Mouse (Mus musculus) cerebellum, postnatal 36 days (tissue): ENCODE measurements around the gene Peak1.

Source experiments
- DNase-seq, 2 experiments: peaks; one replicate each; pipeline ENCODE4 v3.0.0; 2021 to 2022; ENCODE audit warnings: mixed read lengths in 2 of 2

The Peak1 gene

DNA sequence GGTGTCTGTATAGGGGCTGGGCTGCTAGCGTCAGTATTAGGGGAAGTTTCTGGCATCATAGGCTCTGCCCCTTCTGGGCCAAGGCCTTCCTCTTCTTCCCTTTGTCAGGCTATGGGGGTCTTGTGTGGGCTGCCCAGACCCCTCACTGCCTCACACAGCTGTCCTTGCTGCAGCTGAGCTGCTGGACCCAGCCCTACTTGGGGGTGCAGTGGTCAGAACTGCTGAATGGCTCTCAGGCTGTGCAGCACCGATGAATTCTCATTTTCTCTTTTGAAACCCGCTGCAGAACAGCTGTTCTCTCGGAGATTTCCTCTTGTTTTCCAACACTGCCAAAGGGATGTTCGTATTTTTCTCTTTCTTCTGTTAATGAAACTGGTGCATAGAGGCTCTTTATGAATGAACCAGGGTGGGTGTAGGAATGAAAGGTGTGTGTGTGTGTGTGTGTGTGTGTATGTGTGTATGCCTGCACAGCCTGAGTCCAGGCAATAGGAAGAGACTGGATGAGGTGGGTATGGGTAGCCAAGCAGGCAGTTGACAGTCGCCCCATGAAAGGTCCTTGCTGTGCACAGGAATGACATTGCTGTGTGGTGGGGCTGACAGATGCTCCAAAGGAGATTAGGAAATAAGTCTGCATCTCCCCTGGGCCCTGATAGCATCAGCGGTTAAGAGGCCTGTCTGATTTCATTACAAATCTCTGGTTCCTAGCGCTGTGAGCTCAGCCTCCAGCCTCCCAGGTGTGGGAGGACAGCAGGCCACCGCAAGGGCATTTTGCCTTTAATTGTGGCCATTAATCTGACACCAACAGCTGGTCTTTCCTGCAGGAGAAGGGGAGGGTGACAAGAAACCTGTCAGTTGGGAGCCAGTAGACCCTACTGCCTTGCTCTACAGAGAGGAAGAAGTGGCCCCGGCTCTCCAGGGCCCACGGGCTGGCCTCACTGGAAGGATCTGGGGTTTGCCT lies 226.1 kb downstream of the Peak1 start:
- no peak for DNase-seq

DNA sequence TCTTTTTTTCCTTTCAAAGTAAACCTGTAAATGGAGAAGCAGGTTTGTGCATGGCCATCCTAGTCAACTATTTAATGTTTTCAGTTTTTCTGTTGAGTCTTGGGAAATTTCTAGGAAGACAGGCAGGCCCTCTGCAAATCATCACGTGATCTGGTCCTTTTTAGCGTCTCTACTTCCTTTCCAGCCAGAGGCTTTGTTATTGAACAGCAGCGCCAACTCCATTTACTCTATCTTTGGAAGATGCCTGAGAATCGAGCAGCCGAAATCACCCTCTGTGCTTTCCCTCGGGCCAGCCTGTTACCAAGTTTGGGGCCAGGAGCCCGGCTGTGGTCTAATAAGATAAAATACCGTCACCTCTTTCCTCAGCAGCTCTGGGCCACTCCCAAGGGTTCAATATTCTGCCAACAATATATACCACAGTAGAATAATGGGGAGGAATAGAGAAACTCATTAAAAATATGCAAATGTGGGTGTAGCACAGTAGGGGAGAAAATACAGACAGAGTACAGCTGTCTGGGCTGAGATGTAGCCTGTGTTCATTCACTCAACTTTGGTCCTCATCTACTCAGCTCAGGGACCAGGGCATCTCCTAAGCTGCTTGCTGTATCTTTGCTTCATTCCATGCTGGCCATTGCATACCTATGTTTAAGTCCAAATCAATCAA lies 237.6 kb downstream of the Peak1 start:
- DNase-seq, result no peak

DNA sequence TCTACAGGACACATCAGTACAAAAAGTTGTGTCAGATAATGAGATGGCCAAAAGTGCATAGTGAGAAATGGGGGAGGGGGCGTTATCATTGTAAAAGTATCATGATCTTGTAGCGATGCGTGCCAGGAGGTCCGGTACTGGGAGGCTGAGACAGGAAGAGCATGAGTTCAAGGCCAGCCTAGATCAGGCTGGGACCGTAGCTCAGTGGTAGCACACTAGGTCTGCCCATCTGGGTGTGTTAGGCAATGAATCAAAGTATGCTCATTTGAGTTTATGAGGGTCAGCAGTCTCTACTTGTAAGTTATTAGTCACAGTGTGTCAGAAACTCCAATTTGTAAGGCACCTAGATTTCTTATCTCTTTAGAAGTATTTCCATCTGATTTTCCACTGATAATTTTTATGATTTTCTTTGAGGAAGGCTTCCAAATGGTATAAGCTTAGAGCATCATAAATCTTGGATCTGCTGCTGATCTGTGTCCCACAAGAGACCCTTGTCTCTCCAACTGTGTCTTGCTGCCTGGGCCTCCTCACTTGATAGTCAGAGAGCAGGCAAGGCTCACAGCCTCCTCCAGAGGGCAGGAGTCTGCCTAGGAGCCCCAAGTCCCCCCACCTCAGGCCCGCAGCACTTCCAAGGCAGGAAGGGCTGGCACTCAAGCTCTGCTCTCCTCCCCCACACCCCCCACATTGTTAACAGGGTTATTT lies 238.3 kb downstream of the Peak1 start:
- no peak for DNase-seq

DNA sequence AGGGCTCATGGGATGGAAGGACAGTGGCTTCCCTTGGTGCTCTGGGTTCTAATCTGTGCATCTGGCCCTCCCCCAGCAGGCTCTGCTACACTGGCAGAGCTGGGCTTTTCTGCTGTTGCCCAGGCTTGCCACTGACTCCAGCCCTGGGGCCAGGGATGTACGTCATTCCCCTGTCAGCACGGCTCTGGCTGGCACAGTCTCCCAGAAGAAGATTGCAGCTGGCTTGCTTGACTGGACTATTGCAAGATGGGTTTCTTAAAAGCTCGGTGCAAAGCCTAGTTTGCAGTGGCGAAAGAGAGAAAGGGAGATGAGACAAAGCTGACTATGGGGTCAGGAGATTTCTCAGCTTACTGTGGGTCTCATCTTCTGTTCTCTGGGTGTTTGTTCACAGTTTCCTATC lies 240.5 kb downstream of the Peak1 start:
- DNase-seq, result no peak

DNA sequence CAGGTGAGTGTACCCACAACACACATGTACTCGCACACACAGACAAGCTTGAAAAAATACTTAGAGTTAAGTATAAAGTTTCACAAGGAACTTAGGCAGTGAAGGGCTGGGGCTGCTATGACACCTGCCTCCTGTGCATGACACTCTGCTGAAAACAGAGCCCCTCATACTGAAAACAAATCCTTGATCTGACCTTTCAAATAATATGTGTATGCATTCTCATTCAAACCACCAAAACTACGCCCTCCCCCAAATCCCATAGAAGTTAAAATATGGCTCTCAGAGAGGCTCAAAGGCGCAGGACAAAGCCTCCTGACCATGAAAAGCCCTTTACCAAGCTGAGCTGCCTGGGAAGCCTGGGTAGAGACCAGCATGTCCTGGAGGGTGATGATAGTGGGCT lies 242.6 kb downstream of the Peak1 start:
- DNase-seq, result no peak

DNA sequence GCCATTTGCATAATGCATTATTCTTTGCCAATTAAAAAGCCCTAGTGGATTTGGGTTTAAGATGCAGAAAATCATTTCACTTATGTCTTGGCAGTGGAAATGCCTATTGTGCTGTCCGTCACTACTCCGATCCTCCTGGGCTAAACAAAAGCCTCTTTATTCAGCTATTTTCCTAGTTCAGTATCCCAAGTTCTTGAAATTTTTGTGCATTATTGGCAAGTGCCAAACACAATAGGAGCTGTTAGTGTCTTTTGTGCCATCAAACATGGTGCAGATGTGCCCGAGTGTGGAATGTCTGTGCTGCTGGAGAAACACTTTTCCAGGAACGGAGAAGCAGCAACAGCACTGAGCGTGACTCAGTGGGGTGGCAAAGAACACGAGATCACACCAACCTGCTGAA lies 250.2 kb downstream of the Peak1 start:
- no peak for DNase-seq

DNA sequence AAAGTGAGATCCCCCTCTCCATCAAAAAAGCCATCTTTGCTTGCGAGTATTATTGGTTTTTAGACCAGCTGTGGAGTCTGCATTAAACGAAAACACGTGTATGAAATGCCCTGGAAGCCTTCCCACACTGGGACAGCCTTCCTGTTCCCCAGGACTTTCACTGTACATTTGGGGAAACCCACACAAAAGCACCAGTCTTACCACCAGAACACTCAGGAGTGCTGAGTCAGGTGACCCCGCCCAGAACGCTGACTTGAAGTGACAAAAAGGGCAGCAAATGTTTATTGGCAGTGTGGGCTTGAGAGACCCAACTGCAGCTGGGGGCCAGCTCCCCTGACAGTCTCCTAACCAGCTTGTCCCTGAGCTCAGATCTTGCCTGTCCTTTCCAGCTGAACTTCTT lies 251.7 kb downstream of the Peak1 start:
- no peak for DNase-seq

DNA sequence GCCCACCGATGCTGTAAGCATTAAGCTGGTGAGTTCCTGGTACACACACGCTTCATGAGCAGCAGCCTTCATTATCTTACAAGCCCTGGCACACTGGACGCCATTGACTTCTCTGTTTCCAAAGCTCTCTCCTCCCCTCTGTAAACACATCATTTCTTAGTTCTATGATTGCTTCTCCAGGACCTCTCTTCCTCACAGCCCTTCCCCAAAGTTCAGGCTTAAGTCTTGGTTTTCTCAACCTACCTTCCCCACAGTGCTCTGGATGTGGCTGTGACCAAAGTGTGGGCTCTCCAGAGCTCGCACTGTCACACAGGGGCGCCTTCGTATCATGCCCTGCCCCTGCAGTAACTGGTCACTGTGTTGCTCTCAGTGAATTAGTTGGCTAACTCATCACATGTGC lies 252.5 kb downstream of the Peak1 start, which contains the start of gene Tspan3:
TSS of gene Tspan3 (minus strand) at position 101 of the 400 bp plus-strand sequence.
- no peak for DNase-seq

DNA sequence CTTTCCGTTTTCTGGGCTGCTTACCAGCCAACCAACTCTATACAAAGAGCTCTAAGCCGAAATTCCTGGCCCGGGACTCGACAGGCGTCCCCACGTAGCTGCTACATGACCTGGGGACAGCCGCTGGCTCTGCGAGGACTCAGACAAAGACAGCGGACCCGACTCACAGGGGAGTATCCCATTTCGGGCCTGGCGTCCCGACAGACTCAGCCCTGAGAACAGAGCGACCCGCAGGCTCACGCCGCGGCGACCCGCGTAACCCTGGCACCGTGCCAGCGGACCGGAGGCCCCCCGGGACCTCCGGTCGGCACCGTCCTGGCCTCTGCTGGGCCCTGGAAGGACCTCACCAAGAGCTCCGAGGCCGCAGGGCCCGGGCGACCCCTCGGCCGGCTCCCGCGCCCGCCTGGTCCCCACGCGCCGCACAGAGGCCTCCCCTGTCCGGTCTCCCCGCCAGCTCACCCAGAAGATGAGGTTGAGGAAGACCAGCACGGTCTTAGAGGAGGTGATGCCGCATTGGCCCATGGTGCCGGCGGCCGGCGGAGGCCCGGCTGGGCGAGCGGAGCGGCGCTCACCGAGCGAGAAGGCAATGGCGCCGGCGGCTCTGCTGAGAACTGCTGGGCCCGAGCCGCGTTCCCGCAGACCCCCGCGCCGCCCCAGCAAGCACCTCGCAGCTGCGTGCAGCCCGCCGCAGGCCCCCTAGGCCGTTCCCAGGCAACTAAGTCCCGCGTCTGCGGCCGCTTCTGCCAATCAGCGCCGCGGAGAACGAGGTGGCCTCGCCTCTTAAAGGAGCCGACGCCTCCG lies 257.3 kb downstream of the Peak1 start:
- DNase-seq, result peak; percentile 88 to 90

DNA sequence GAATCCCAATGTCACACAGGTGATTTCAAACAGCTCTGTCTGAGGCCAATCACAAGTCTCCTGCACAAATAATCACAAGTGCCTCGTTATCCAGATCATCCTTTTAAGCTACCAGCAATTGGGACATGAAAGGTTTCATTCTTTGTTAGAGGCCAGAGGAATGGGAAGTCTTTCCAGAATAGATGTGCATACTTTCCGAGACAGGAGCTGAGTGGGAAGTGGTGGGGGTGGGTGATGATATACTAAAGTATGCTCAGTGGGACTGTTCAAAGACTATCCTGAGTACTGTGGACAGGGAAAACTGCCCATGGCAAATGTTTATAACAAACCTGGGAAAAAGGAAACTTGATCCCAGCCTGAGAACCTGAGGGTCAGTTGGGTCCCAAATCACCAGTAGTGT lies 258.4 kb downstream of the Peak1 start:
- DNase-seq, result no peak

DNA sequence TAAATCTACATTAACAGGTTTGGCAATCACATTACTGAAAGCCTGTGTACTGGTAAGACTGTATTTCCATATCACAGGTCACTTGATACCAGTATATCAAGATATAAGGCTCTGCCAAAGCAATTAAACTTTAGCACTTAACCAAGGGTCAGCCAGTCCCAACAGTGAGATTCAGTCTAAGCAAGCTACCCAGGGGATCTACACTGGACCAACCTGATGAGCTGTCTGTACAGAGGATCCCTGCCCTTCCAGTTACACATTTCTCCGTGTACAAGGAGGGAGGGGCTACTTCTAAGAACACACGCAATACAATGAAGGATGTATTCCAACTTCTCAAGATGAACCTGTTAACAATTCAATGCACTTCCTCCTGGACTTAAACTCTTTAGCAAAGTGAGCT lies 259.8 kb downstream of the Peak1 start:
- no peak for DNase-seq

DNA sequence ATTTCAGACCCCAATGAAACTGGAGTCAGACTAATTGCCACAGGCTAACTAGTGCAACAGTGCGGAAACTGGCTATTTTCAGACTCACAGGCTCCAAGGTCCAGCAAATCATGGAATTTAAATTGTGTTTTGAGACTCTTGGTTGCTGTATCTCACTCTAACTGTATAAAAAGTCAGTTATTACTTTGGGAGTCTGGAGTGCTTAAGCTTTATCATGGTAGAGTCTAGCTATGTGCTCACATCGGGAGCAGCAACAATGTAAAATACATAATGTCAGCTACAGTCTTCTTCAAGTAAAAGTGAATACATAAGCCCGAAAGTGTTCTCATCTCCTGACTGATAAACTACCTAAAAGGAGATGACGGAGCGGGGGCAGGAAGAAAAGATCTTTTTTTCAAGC lies 263.3 kb downstream of the Peak1 start:
- no peak for DNase-seq

DNA sequence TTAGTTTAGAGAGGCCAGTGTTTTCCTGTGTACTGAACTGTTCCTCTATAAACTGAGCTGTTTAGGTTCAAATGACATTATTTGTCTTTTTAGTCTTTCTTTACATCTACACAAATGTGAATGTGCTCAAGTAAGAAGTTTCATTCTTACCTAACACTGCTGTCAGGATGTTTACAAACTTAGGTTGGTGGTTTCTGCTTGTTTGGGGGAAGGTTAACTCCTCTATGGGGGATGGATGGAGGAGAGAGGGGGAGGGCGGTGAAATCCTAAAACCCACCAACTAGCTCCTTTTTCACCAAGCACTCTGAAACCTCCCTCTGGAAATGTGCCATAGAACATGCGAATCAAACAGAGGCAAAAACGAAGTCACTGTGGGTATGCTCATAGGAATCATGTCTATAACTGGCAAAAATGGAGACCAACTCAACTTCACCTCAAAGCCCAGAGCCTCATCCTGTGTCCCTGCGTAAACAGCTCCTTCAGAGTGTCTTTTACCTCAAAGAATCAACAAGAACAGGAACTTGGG lies 265.3 kb downstream of the Peak1 start:
- no peak for DNase-seq

DNA sequence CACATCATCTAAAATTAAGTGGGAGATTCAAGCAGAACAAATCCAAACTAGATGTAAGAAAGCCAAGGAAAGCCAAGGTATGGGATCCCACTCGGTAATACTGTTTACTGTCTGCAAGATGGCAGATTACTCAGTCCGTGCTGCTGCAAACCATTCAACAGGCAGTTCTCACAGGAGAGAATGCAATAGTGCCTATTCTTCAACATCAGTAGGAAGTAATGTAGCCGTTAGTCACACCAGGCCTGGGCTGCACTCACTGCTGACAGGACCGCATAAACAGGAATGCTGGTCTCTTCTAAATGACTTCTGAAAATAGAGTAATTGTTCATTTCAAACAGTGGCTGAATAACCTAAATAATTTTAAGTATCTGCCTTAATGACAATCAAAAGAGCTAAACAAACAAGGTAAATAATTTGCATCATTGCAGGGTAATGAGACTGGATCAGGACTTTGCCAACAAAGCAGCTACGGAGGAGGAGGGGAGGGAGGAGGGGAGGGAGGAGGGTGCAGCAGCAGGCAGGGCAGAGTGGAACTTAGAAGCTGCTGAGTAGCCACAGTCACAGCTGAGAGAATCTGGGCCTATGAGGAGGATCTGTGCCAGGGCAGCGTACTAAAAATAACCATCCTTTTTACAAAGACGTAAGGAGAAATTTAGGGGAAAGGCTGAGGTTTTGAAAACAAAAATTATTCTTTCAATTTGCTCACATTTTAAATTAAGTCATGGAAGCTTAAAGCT lies 266.0 kb downstream of the Peak1 start:
- no peak for DNase-seq
